Mouse (Mus musculus): ENCODE results near the gene Tspoap1. TPM values are rescaled to one million over a fixed set of nuclear protein-coding genes. Genes with fewer than 3 reads are reported as not detected.
A peak's percentile ranks its signal among the peaks of the same experiment; 100 is the strongest.

Tspoap1 gene
- polyA plus RNA-seq, 1 experiment from 2014 or later: 55.2 TPM

- Histone ChIP-seq H3K36me3 (ENCODE audit: control insufficient read depth, insufficient read depth, low read length) (no peaks in the 10 kb centered on the region), H3K27me3 (ENCODE audit: control insufficient read depth, insufficient read depth, low read length) (no peaks in the 10 kb centered on the region), H3K9ac (replicated peaks; ENCODE audit: low read depth, low read length) (no peak overlapping the region), H3K27ac (ENCODE audit: low read depth, low read length) (no peak overlapping the region), H3K9me3 (ENCODE audit: control insufficient read depth, low read length) (no peaks in the 10 kb centered on the region), H3K4me3 (ENCODE audit: low read depth, low read length) (no peak overlapping the region), H3K4me2 (ENCODE audit: low read depth, low read length) (no peak overlapping the region), H3K4me1 (ENCODE audit: control insufficient read depth, insufficient read depth, low read length) (peaks cover 10% of the 10 kb centered on the region; the same call in 1 of the 2 replicates)
- ATAC-seq (ENCODE audit: low read depth): no peak
- WGBS: 74% methylated on average over 17 of the region's 17 CpGs
Observed at GRCm38 (mm10) chr11:87755360-87756017, 4.9 kb upstream of the Tspoap1 start.

- H3K9ac ChIP-seq (replicated peaks; ENCODE audit: low read depth, low read length): no peak overlapping the region
Observed at GRCm38 (mm10) chr11:87756251-87756820, 4.0 kb upstream of the Tspoap1 start.

GRCm38 (mm10) chr11:87757001-87757954, 3.1 kb upstream of the Tspoap1 start:
- Histone ChIP-seq H3K9ac (replicated peaks; ENCODE audit: low read depth, low read length) (no peak overlapping the region), H3K36me3 (ENCODE audit: control insufficient read depth, insufficient read depth, low read length) (no peaks in the 10 kb centered on the region), H3K4me1 (ENCODE audit: control insufficient read depth, insufficient read depth, low read length) (peaks cover 13% of the 10 kb centered on the region; the same call in 1 of the 2 replicates), H3K27ac (ENCODE audit: low read depth, low read length) (no peak overlapping the region), H3K27me3 (ENCODE audit: control insufficient read depth, insufficient read depth, low read length) (peaks cover 2% of the 10 kb centered on the region; the same call in 1 of the 2 replicates), H3K4me2 (ENCODE audit: low read depth, low read length) (no peak overlapping the region), H3K4me3 (ENCODE audit: low read depth, low read length) (no peak overlapping the region), H3K9me3 (ENCODE audit: control insufficient read depth, low read length) (no peaks in the 10 kb centered on the region)
- no peak for ATAC-seq (ENCODE audit: low read depth)
- WGBS: 92% methylated on average over 25 of the region's 25 CpGs

More at GRCm38 (mm10) chr11:87756251-87756820, 4.0 kb upstream of the Tspoap1 start:
- 91% methylated on average over 15 of the region's 15 CpGs for WGBS
- Histone ChIP-seq H3K4me1 (ENCODE audit: control insufficient read depth, insufficient read depth, low read length) (peaks cover 10% of the 10 kb centered on the region; the same call in 1 of the 2 replicates), H3K27ac (ENCODE audit: low read depth, low read length) (no peak overlapping the region), H3K4me2 (ENCODE audit: low read depth, low read length) (no peak overlapping the region), H3K4me3 (ENCODE audit: low read depth, low read length) (no peak overlapping the region), H3K36me3 (ENCODE audit: control insufficient read depth, insufficient read depth, low read length) (no peaks in the 10 kb centered on the region), H3K27me3 (ENCODE audit: control insufficient read depth, insufficient read depth, low read length) (no peaks in the 10 kb centered on the region), H3K9me3 (ENCODE audit: control insufficient read depth, low read length) (no peaks in the 10 kb centered on the region)
- ATAC-seq (ENCODE audit: low read depth): no peak

- H3K4me3 ChIP-seq (ENCODE audit: low read depth, low read length): no peak overlapping the region
- no peak overlapping the region for H3K4me2 ChIP-seq (ENCODE audit: low read depth, low read length)
- H3K36me3 ChIP-seq (ENCODE audit: control insufficient read depth, insufficient read depth, low read length): no peaks in the 10 kb centered on the region
- no peak for ATAC-seq (ENCODE audit: low read depth)
- H3K9me3 ChIP-seq (ENCODE audit: control insufficient read depth, low read length): no peaks in the 10 kb centered on the region
- 84% methylated on average over 7 of the region's 7 CpGs for WGBS
- no peak overlapping the region for H3K9ac ChIP-seq (replicated peaks; ENCODE audit: low read depth, low read length)
- H3K27ac ChIP-seq (ENCODE audit: low read depth, low read length): no peak overlapping the region
- H3K27me3 ChIP-seq (ENCODE audit: control insufficient read depth, insufficient read depth, low read length): peaks cover 3% of the 10 kb centered on the region; the same call in 1 of the 2 replicates
- peaks cover 22% of the 10 kb centered on the region; the same call in 1 of the 2 replicates for H3K4me1 ChIP-seq (ENCODE audit: control insufficient read depth, insufficient read depth, low read length)
Observed at GRCm38 (mm10) chr11:87758161-87758911, 2.0 kb upstream of the Tspoap1 start.

GRCm38 (mm10) chr11:87758957-87759608, 1.3 kb upstream of the Tspoap1 start:
- H3K27me3 ChIP-seq (ENCODE audit: control insufficient read depth, insufficient read depth, low read length): peaks cover 3% of the 10 kb centered on the region; the same call in 1 of the 2 replicates
- no peak overlapping the region for H3K27ac ChIP-seq (ENCODE audit: low read depth, low read length)
- peaks cover 22% of the 10 kb centered on the region; the same call in 1 of the 2 replicates for H3K4me1 ChIP-seq (ENCODE audit: control insufficient read depth, insufficient read depth, low read length)
- H3K9ac ChIP-seq (replicated peaks; ENCODE audit: low read depth, low read length): no peak overlapping the region
- ATAC-seq (ENCODE audit: low read depth): no peak
- no peak overlapping the region for H3K4me3 ChIP-seq (ENCODE audit: low read depth, low read length)
- H3K9me3 ChIP-seq (ENCODE audit: control insufficient read depth, low read length): no peaks in the 10 kb centered on the region
- H3K4me2 ChIP-seq (ENCODE audit: low read depth, low read length): no peak overlapping the region
- WGBS: 76% methylated on average over 4 of the region's 4 CpGs
- no peaks in the 10 kb centered on the region for H3K36me3 ChIP-seq (ENCODE audit: control insufficient read depth, insufficient read depth, low read length)

GRCm38 (mm10) chr11:87759609-87760005, 734 bp upstream of the Tspoap1 start:
- Histone ChIP-seq H3K36me3 (ENCODE audit: control insufficient read depth, insufficient read depth, low read length) (no peaks in the 10 kb centered on the region), H3K4me1 (ENCODE audit: control insufficient read depth, insufficient read depth, low read length) (peaks cover 24% of the 10 kb centered on the region; the same call in 1 of the 2 replicates), H3K4me2 (ENCODE audit: low read depth, low read length) (peak overlapping the region; percentile 94; the same call in 1 of the 2 replicates), H3K9me3 (ENCODE audit: control insufficient read depth, low read length) (no peaks in the 10 kb centered on the region), H3K4me3 (ENCODE audit: low read depth, low read length) (no peak overlapping the region; the same call in 1 of the 2 replicates), H3K27me3 (ENCODE audit: control insufficient read depth, insufficient read depth, low read length) (peaks cover 4% of the 10 kb centered on the region; the same call in 1 of the 2 replicates), H3K9ac (replicated peaks; ENCODE audit: low read depth, low read length) (no peak overlapping the region), H3K27ac (ENCODE audit: low read depth, low read length) (peak overlapping the region; percentile 75)
- 3% methylated on average over 3 of the region's 3 CpGs for WGBS
- no peak for ATAC-seq (ENCODE audit: low read depth)

GRCm38 (mm10) chr11:87761181-87761721, 910 bp downstream of the Tspoap1 start:
- Histone ChIP-seq H3K36me3 (ENCODE audit: control insufficient read depth, insufficient read depth, low read length) (no peaks in the 10 kb centered on the region), H3K27ac (ENCODE audit: low read depth, low read length) (no peak overlapping the region), H3K4me3 (ENCODE audit: low read depth, low read length) (peak overlapping the region; percentile 69), H3K27me3 (ENCODE audit: control insufficient read depth, insufficient read depth, low read length) (peaks cover 6% of the 10 kb centered on the region; the same call in 1 of the 2 replicates), H3K4me1 (ENCODE audit: control insufficient read depth, insufficient read depth, low read length) (peaks cover 32% of the 10 kb centered on the region; the same call in 1 of the 2 replicates), H3K9me3 (ENCODE audit: control insufficient read depth, low read length) (no peaks in the 10 kb centered on the region), H3K4me2 (ENCODE audit: low read depth, low read length) (peak overlapping the region; percentile 94), H3K9ac (replicated peaks; ENCODE audit: low read depth, low read length) (peak overlapping the region; percentile 66)
- WGBS: 57% methylated on average over 11 of the region's 11 CpGs
- ATAC-seq (ENCODE audit: low read depth): no peak

All from neural tube, embryonic 14.5 days (tissue).